In the genomic region with DNA sequence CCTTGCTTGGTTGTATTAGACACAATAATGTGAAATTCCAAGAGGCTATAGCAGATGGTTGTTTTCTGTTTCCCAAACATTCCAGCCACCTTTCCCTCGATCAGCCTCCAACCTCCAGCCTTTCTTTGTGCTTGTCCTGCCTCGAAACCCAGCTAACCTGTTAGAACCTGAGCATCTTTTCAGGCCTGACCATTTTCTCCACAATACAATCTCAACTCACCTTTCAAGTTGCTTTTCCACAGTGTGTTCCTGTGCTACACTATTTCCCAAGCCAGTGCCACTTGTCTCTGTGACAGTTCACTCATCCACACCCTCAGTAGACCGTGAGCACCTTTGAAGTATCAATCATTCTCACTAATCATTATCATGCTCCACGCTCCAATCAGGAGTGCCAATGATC, we compare ENCODE assay signal across 26 mouse cellular contexts.
"Had no signal": no experiment of that assay in that cellular context is flagged by ENCODE, and none has a peak within 500 bp of the region (broad histone marks: within the 10 kb centered on the region; RNA-seq: fewer than 3 reads in every experiment).

No protein-coding gene starts in this region.

- H3K4me2 ChIP-seq: embryonic facial prominence, embryonic 12.5 days; embryonic facial prominence, embryonic 13.5 days; embryonic facial prominence, embryonic 15.5 days; forebrain, embryonic 12.5 days; forebrain, embryonic 13.5 days; forebrain, embryonic 15.5 days had no signal

- H3K4me1 ChIP-seq: embryonic facial prominence, embryonic 15.5 days; forebrain, embryonic 12.5 days; forebrain, embryonic 13.5 days; forebrain, embryonic 15.5 days had no signal

- ATAC-seq: forebrain, embryonic 13.5 days; forebrain, embryonic 14.5 days; forebrain, embryonic 15.5 days; forebrain, embryonic 16.5 days; forebrain, postnatal 0 days had no signal

- H3K9ac ChIP-seq: embryonic facial prominence, embryonic 12.5 days; embryonic facial prominence, embryonic 13.5 days; embryonic facial prominence, embryonic 15.5 days; forebrain, embryonic 12.5 days; forebrain, embryonic 13.5 days; forebrain, embryonic 15.5 days; forebrain, postnatal 0 days had no signal

- H3K27me3 ChIP-seq: embryonic facial prominence, embryonic 12.5 days; embryonic facial prominence, embryonic 13.5 days; embryonic facial prominence, embryonic 15.5 days; forebrain, embryonic 12.5 days; forebrain, embryonic 13.5 days; forebrain, embryonic 15.5 days had no signal

- H3K9me3 ChIP-seq: embryonic facial prominence, embryonic 10.5 days; embryonic facial prominence, embryonic 12.5 days; embryonic facial prominence, embryonic 13.5 days; embryonic facial prominence, embryonic 15.5 days; forebrain, embryonic 10.5 days; forebrain, embryonic 12.5 days; forebrain, embryonic 13.5 days; forebrain, embryonic 15.5 days had no signal

- H3K27ac ChIP-seq: embryonic facial prominence, embryonic 10.5 days; embryonic facial prominence, embryonic 12.5 days; embryonic facial prominence, embryonic 13.5 days; embryonic facial prominence, embryonic 15.5 days; forebrain, embryonic 10.5 days; forebrain, embryonic 12.5 days; forebrain, embryonic 13.5 days; forebrain, embryonic 15.5 days; gastrocnemius, adult 2 months had no signal

- H3K4me3 ChIP-seq: embryonic facial prominence, embryonic 10.5 days; embryonic facial prominence, embryonic 12.5 days; embryonic facial prominence, embryonic 13.5 days; embryonic facial prominence, embryonic 15.5 days; erythroblast, embryonic 14.5 days; forebrain, embryonic 10.5 days; forebrain, embryonic 12.5 days; forebrain, embryonic 13.5 days; forebrain, embryonic 15.5 days; gastrocnemius, adult 2 months had no signal

- H3K36me3 ChIP-seq: embryonic facial prominence, embryonic 10.5 days; embryonic facial prominence, embryonic 12.5 days; embryonic facial prominence, embryonic 13.5 days; embryonic facial prominence, embryonic 15.5 days; forebrain, embryonic 10.5 days; forebrain, embryonic 12.5 days; forebrain, embryonic 15.5 days had no signal

- DNase-seq: cerebellum, adult 2 months; cerebellum, adult 8-10 months; cerebellum, adult 9-10 months; cerebellum, adult 9-11 months; cerebellum, postnatal 10 days; cerebellum, postnatal 14 days; cerebellum, postnatal 25 days; cerebellum, postnatal 36 days; embryo, embryonic 11 days; forebrain, postnatal 0 days; gastrocnemius, adult 2 months; gastrocnemius, postnatal 10 days; gastrocnemius, postnatal 14 days; gastrocnemius, postnatal 25 days; gastrocnemius, postnatal 36 days had no signal
